Mouse (Mus musculus) right cerebral cortex, postnatal 4 days (tissue): ENCODE data around the gene Gtsf1.
"Not testable (repeated sequence)": the region's sequence is repeated elsewhere in the genome, so short reads cannot be mapped to it uniquely, and the experiment has no call there.

ENCODE experiments used
- DNase-seq: peaks from one replicate; pipeline ENCODE4 v3.0.0-alpha.2; 2022

Gene Gtsf1

GRCm38 (mm10) chr15:103430241-103430640, at the start of gene Gtsf1:
Gene Gtsf1 (minus strand): TSS chr15:103430470.
- DNase-seq: no peak

GRCm38 (mm10) chr15:103479080-103479606, 48.9 kb upstream of the Gtsf1 start:
- no peak for DNase-seq

- DNase-seq: no peak
Observed at GRCm38 (mm10) chr15:103473769-103474168, 43.5 kb upstream of the Gtsf1 start.

GRCm38 (mm10) chr15:103473182-103473581, 42.9 kb upstream of the Gtsf1 start:
- DNase-seq: no peak

- no peak for DNase-seq
Observed at GRCm38 (mm10) chr15:103472265-103472664, 42.0 kb upstream of the Gtsf1 start.

GRCm38 (mm10) chr15:103471488-103472194, 41.4 kb upstream of the Gtsf1 start:
- DNase-seq: no peak

GRCm38 (mm10) chr15:103462539-103463261, 32.4 kb upstream of the Gtsf1 start:
- DNase-seq: peak; percentile 20

- no peak for DNase-seq
Observed at GRCm38 (mm10) chr15:103454449-103454848, 24.2 kb upstream of the Gtsf1 start.

GRCm38 (mm10) chr15:103453551-103454218, 23.4 kb upstream of the Gtsf1 start, which contains the start of gene Nckap1l:
Gene Nckap1l (plus strand): TSS chr15:103453794.
- no peak for DNase-seq

GRCm38 (mm10) chr15:103448369-103448768, 18.1 kb upstream of the Gtsf1 start, which contains the start of gene Gtsf2:
Gene Gtsf2 (minus strand): TSS chr15:103448469.
- no peak for DNase-seq

- DNase-seq: not testable (repeated sequence)
Observed at GRCm38 (mm10) chr15:103445966-103446365, 15.7 kb upstream of the Gtsf1 start.

GRCm38 (mm10) chr15:103427017-103427416, 3.3 kb downstream of the Gtsf1 start:
- DNase-seq: no peak

GRCm38 (mm10) chr15:103405586-103405985, 24.7 kb downstream of the Gtsf1 start:
- not testable (repeated sequence) for DNase-seq

GRCm38 (mm10) chr15:103401361-103401760, 28.9 kb downstream of the Gtsf1 start:
- no peak for DNase-seq

- DNase-seq: no peak
Observed at GRCm38 (mm10) chr15:103393577-103393976, 36.7 kb downstream of the Gtsf1 start.

- no peak for DNase-seq
Observed at GRCm38 (mm10) chr15:103388556-103389145, 41.6 kb downstream of the Gtsf1 start.

GRCm38 (mm10) chr15:103383771-103384488, 46.3 kb downstream of the Gtsf1 start:
- DNase-seq: no peak

GRCm38 (mm10) chr15:103382795-103383406, 47.4 kb downstream of the Gtsf1 start:
- DNase-seq: no peak

- DNase-seq: no peak
Observed at GRCm38 (mm10) chr15:103382075-103382474, 48.2 kb downstream of the Gtsf1 start.

- DNase-seq: no peak
Observed at GRCm38 (mm10) chr15:103378665-103379356, 51.5 kb downstream of the Gtsf1 start.
